In the genomic region with DNA sequence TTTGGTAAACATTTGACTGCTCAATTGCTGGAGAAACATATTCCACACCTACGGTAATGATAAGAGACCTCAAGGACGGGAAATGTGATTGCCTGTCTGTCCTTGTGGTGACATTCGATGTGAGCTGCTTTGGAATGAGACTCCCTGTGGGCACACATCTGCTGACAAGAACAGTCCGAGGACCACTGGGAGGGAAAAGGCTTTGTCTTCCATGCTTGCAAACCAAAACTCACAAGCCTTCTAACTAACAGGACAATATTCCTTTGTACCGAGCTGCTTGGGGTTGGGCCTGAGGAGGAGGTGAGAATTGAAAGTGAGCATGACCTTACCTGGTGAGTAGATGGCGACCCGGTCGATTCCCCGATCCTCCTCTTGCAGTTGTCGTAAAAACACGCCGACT, we compare ENCODE assay signal across 20 mouse cellular contexts. TPM values are rescaled to one million over a fixed set of nuclear protein-coding genes. Genes with fewer than 3 reads are reported as not detected.
"Had no signal": no experiment of that assay in that cellular context is flagged by ENCODE, and none has a peak within 500 bp of the region (broad histone marks: within the 10 kb centered on the region; RNA-seq: fewer than 3 reads in every experiment).

No protein-coding gene starts in this region.

- DNase-seq: liver, postnatal 0 days; lung, adult 2 months; lung, postnatal 14 days; lung, postnatal 36 days; midbrain, embryonic 14.5 days; right cerebral cortex, postnatal 14 days; thymus, adult 2 months; thymus, postnatal 25 days; thymus, postnatal 4 days had no signal

- H3K9me3 ChIP-seq: liver, embryonic 15.5 days; lung, embryonic 15.5 days; megakaryocyte, embryonic 14.5 days; midbrain, embryonic 10.5 days; midbrain, embryonic 12.5 days; neural tube, embryonic 12.5 days; stomach, embryonic 15.5 days had no signal

- H3K4me3 ChIP-seq: liver, embryonic 15.5 days; lung, embryonic 15.5 days; megakaryocyte, embryonic 14.5 days; midbrain, embryonic 10.5 days; midbrain, embryonic 12.5 days; neural tube, embryonic 12.5 days; stomach, embryonic 15.5 days had no signal

- H3K4me1 ChIP-seq: liver, embryonic 15.5 days; midbrain, embryonic 10.5 days; neural tube, embryonic 12.5 days; stomach, embryonic 15.5 days had no signal

- H3K27me3 ChIP-seq: liver, embryonic 15.5 days; lung, embryonic 15.5 days; megakaryocyte, embryonic 14.5 days; midbrain, embryonic 12.5 days; neural tube, embryonic 12.5 days; stomach, embryonic 15.5 days had no signal

- H3K4me2 ChIP-seq: liver, embryonic 15.5 days; lung, embryonic 15.5 days; midbrain, embryonic 12.5 days; neural tube, embryonic 12.5 days; stomach, embryonic 15.5 days had no signal

- H3K36me3 ChIP-seq: liver, embryonic 15.5 days; lung, embryonic 15.5 days; midbrain, embryonic 10.5 days; midbrain, embryonic 12.5 days had no signal

- H3K27ac ChIP-seq: liver, embryonic 15.5 days; lung, embryonic 15.5 days; macrophage; midbrain, embryonic 10.5 days; midbrain, embryonic 12.5 days; neural tube, embryonic 12.5 days; stomach, embryonic 15.5 days; stomach, postnatal 0 days had no signal

RNA-seq across cellular contexts. Expression of a gene that starts 25.7 kb away (rescaled TPM):
- polyA plus RNA-seq: midbrain, embryonic 16.5 days; neural tube, embryonic 14.5 days had no signal
